Mouse (Mus musculus) CH12.LX (cell line): ENCODE data around the gene Map3k12. TPM values are rescaled to one million over a fixed set of nuclear protein-coding genes. Genes with fewer than 3 reads are reported as not detected.

ENCODE experiments used
- DNase-seq: peaks from one replicate; pipeline ENCODE4 v3.0.0-alpha.2; 2013; ENCODE audit errors: extremely low read depth
- H3K27ac ChIP-seq: 2 replicates; pipeline ENCODE4 v1.5.1; 2012; ENCODE audit warnings: low read depth, mild to moderate bottlenecking, control low read depth, moderate library complexity; ENCODE audit not compliant: insufficient read depth
- H3K27me3 ChIP-seq: replicated peaks from 2 replicates; pipeline ENCODE3; 2012; ENCODE audit warnings: inconsistent platforms
- H3K36me3 ChIP-seq, 2 experiments: replicated peaks in 1 of 2; 2 replicates each; pipeline versions ENCODE3 to v1.6.1; 2012; ENCODE audit warnings: inconsistent platforms in 1 of 2, low read length in 1 of 2, mild to moderate bottlenecking in 1 of 2, mixed read lengths in 1 of 2, moderate library complexity in 1 of 2; ENCODE audit not compliant: control insufficient read depth in 1 of 2, insufficient read depth in 1 of 2
- H3K4me1 ChIP-seq, 2 experiments: 2 replicates each; pipeline ENCODE4 v1.6.1; 2012; ENCODE audit warnings: inconsistent platforms in 1 of 2, moderate library complexity in 1 of 2; ENCODE audit not compliant: insufficient read depth in 2 of 2, control insufficient read depth in 1 of 2
- H3K4me2 ChIP-seq: 2 replicates; pipeline ENCODE4 v1.6.1; 2012; ENCODE audit warnings: low read depth, mild to moderate bottlenecking, control low read depth; ENCODE audit not compliant: poor library complexity, insufficient read depth, severe bottlenecking
- H3K4me3 ChIP-seq, 3 experiments: fragments of 150-350 bp in 1 of 3; sonication (generic) in 1 of 3; replicated peaks in 1 of 3; 2 replicates each; pipeline versions ENCODE3 to v1.5.1; 2011 to 2012; ENCODE audit warnings: low read depth in 2 of 3, low read length in 2 of 3, mild to moderate bottlenecking in 2 of 3, moderate library complexity in 2 of 3, control low read depth in 1 of 3, improper control_type of control experiment in 1 of 3, inconsistent platforms in 1 of 3, mixed read lengths in 1 of 3; ENCODE audit not compliant: poor library complexity in 1 of 3
- H3K79me2 ChIP-seq: replicated peaks from 2 replicates; pipeline ENCODE4 v1.6.1; 2012; ENCODE audit warnings: mild to moderate bottlenecking, moderate library complexity; ENCODE audit not compliant: control insufficient read depth, poor library complexity, insufficient read depth, severe bottlenecking; ENCODE audit errors: extremely low read depth
- H3K9ac ChIP-seq: 2 replicates; pipeline ENCODE4 v1.6.1; 2012; ENCODE audit warnings: low read depth, mild to moderate bottlenecking, control low read depth, moderate library complexity; ENCODE audit not compliant: insufficient read depth
- H3K9me3 ChIP-seq: replicated peaks from 2 replicates; pipeline ENCODE3; 2012; ENCODE audit warnings: low read length, inconsistent platforms, mixed read lengths
- CHD2 ChIP-seq: IDR thresholded peaks from 2 replicates; pipeline ENCODE4 v1.6.1; 2011; ENCODE audit warnings: low read length, improper control_type of control experiment
- CTCF ChIP-seq, 2 experiments: IDR thresholded peaks in 1 of 2; conservative IDR thresholded peaks in 1 of 2; 2 replicates each; pipeline ENCODE4 v1.5.1; 2011 to 2012; ENCODE audit warnings: low read depth in 2 of 2, low read length in 2 of 2, improper control_type of control experiment in 1 of 2, inconsistent platforms in 1 of 2, mild to moderate bottlenecking in 1 of 2, moderate library complexity in 1 of 2
- EP300 ChIP-seq: IDR thresholded peaks from 2 replicates; pipeline ENCODE4 v1.6.1; 2011; ENCODE audit warnings: low read length, improper control_type of control experiment
- ETS1 ChIP-seq: conservative IDR thresholded peaks from 2 replicates; pipeline ENCODE4 v1.6.1; 2012; ENCODE audit warnings: low read depth, mild to moderate bottlenecking, inconsistent platforms, low read length, improper control_type of control experiment, moderate library complexity
- HCFC1 ChIP-seq: IDR thresholded peaks from 2 replicates; pipeline ENCODE4 v1.6.1; 2012; ENCODE audit warnings: low read depth, mild to moderate bottlenecking, inconsistent platforms, low read length, improper control_type of control experiment
- IRF4 ChIP-seq: IDR thresholded peaks from 2 replicates; pipeline ENCODE4 v1.6.1; 2014; ENCODE audit warnings: low read depth, mild to moderate bottlenecking, inconsistent platforms, low read length, improper control_type of control experiment
- JUN ChIP-seq: IDR thresholded peaks from 2 replicates; pipeline ENCODE4 v1.6.1; 2011; ENCODE audit warnings: low read depth, mild to moderate bottlenecking, low read length, improper control_type of control experiment, moderate library complexity; ENCODE audit not compliant: insufficient read depth
- KAT2A ChIP-seq: IDR thresholded peaks from 2 replicates; pipeline ENCODE4 v1.6.1; 2012; ENCODE audit warnings: low read length, improper control_type of control experiment, inconsistent platforms; ENCODE audit not compliant: insufficient replicate concordance
- MAFK ChIP-seq: IDR thresholded peaks from 2 replicates; pipeline ENCODE4 v1.6.1; 2011; ENCODE audit warnings: low read length, improper control_type of control experiment; ENCODE audit not compliant: insufficient replicate concordance
- MAX ChIP-seq: IDR thresholded peaks from 2 replicates; pipeline ENCODE4 v1.6.1; 2011; ENCODE audit warnings: low read length, improper control_type of control experiment
- MEF2A ChIP-seq: IDR thresholded peaks from 2 replicates; pipeline ENCODE4 v1.6.1; 2014; ENCODE audit warnings: low read depth, mild to moderate bottlenecking, inconsistent platforms, low read length, improper control_type of control experiment, borderline replicate concordance
- MXI1 ChIP-seq: IDR thresholded peaks from 2 replicates; pipeline ENCODE4 v1.6.1; 2011; ENCODE audit warnings: mild to moderate bottlenecking, low read depth, low read length, improper control_type of control experiment
- MYC ChIP-seq: IDR thresholded peaks from 2 replicates; pipeline ENCODE4 v1.6.1; 2011; ENCODE audit warnings: low read depth, mild to moderate bottlenecking, improper control_type of control experiment, low read length
- NELFE ChIP-seq: IDR thresholded peaks from 2 replicates; pipeline ENCODE4 v1.6.1; 2011; ENCODE audit warnings: low read depth, low read length, improper control_type of control experiment
- RAD21 ChIP-seq: IDR thresholded peaks from 2 replicates; pipeline ENCODE4 v1.6.1; 2011; ENCODE audit warnings: low read depth, mild to moderate bottlenecking, low read length, improper control_type of control experiment, moderate library complexity
- SIN3A ChIP-seq: IDR thresholded peaks from 2 replicates; pipeline ENCODE4 v1.6.1; 2012; ENCODE audit warnings: low read length, improper control_type of control experiment, inconsistent platforms
- USF2 ChIP-seq: conservative IDR thresholded peaks from 2 replicates; pipeline ENCODE4 v1.6.1; 2011; ENCODE audit warnings: low read depth, low read length, improper control_type of control experiment
- ZC3H11A ChIP-seq: IDR thresholded peaks from 2 replicates; pipeline ENCODE4 v1.6.1; 2012; ENCODE audit warnings: low read depth, mild to moderate bottlenecking, inconsistent platforms, low read length, improper control_type of control experiment
- ZKSCAN1 ChIP-seq: IDR thresholded peaks from 2 replicates; pipeline ENCODE4 v1.6.1; 2012; ENCODE audit warnings: low read depth, inconsistent platforms, low read length, improper control_type of control experiment, borderline replicate concordance
- ZMIZ1 ChIP-seq: IDR thresholded peaks from 2 replicates; pipeline ENCODE4 v1.6.1; 2012; ENCODE audit warnings: low read depth, mild to moderate bottlenecking, inconsistent platforms, low read length, improper control_type of control experiment
- dilution Hi-C: fragments of 300-500 bp; cut with MboI; formaldehyde crosslinking; loops from 2 replicates; pipeline ENCODE4 v1.14.3; 2020; ENCODE audit warnings: low sequenced_read_pairs; ENCODE audit not compliant: extremely low pct_unique_long_range_greater_than_20kb, extremely low pct_ligation_motif_present
- in situ Hi-C: fragments of 300-500 bp; cut with MboI; formaldehyde crosslinking; loops from 3 replicates; pipeline ENCODE4 v1.14.3; 2019; ENCODE audit warnings: low sequenced_read_pairs, low pct_ligation_motif_present, low pct_unique_long_range_greater_than_20kb, mixed read lengths
- polyA plus RNA-seq: library from polyadenylated mRNA; unstranded; fragments of >175 nt; gene quantifications from 2 replicates; pipeline ENCODE4 v1.2.1, GENCODE M21; 2012; ENCODE audit warnings: low read depth; ENCODE audit not compliant: insufficient read length
- total RNA-seq, 2 experiments: library from RNA; depleted of rRNA; stranded (reverse); fragments of 300-350 nt in 1 of 2; fragments of >200 nt in 1 of 2; gene quantifications; 2 replicates each; pipeline ENCODE4 v1.2.3; 2012 to 2014

Gene Map3k12
- total and polyA plus RNA-seq, 3 experiments: 1.5 to 3.0 (median 2.3) TPM

- Histone ChIP-seq H3K9ac (no peak overlapping the region), H3K27me3 (no peaks in the 10 kb centered on the region), H3K4me1 (no peaks in the 10 kb centered on the region), H3K4me3 (no peak overlapping the region), H3K36me3 (peaks cover 12 to 44% of the 10 kb centered on the region in 2 experiments)
- TF ChIP-seq SIN3A (no peak), MXI1 (no peak), ZMIZ1 (no peak), CTCF (conservative IDR thresholded peaks at IDR 0.05 in 1 of 2, IDR thresholded peaks at IDR 0.05 in 1 of 2; ENCODE audit: low read depth in 2 of 2, low read length in 2 of 2) (no peak), JUN (no peak), MEF2A (no peak), EP300 (no peak), MAX (no peak), ETS1 (no peak), ZKSCAN1 (no peak), CHD2 (no peak), USF2 (no peak)
- TF ChIP-seq, all 38 proteins: peak for 0
- no peak overlapping the region for H3K4me2 ChIP-seq
- H3K79me2 ChIP-seq: no peaks in the 10 kb centered on the region
- no peaks in the 10 kb centered on the region for H3K9me3 ChIP-seq
- no peak for DNase-seq
- in situ Hi-C loops: no loop called here
- dilution Hi-C loops: no loop called here
- H3K27ac ChIP-seq: no peak overlapping the region
Observed at GRCm38 (mm10) chr15:102562491-102562890, 45.6 kb upstream of the Map3k12 start.

GRCm38 (mm10) chr15:102557580-102557979 lies 40.7 kb upstream of the Map3k12 start:
- Histone ChIP-seq H3K9ac (no peak overlapping the region), H3K27me3 (no peaks in the 10 kb centered on the region), H3K36me3 (peaks cover 23 to 73% of the 10 kb centered on the region in 2 experiments), H3K9me3 (no peaks in the 10 kb centered on the region), H3K4me3 (no peak overlapping the region), H3K4me2 (no peak overlapping the region), H3K27ac (no peak overlapping the region), H3K4me1 (no peaks in the 10 kb centered on the region), H3K79me2 (no peaks in the 10 kb centered on the region)
- no peak for DNase-seq
- dilution Hi-C loops (no loop called here), in situ Hi-C loops (no loop called here)
- no peak for TF ChIP-seq IRF4
- TF ChIP-seq MAFK: no peak
- TF ChIP-seq NELFE: no peak
- TF ChIP-seq MYC: no peak
- no peak for TF ChIP-seq MAX
- TF ChIP-seq USF2: no peak
- TF ChIP-seq ZC3H11A: no peak
- no peak for TF ChIP-seq HCFC1
- no peak for TF ChIP-seq KAT2A
- no peak for TF ChIP-seq MXI1
- TF ChIP-seq CTCF (conservative IDR thresholded peaks at IDR 0.05 in 1 of 2, IDR thresholded peaks at IDR 0.05 in 1 of 2; ENCODE audit: low read depth in 2 of 2, low read length in 2 of 2): peak in 1 of 2 experiments; percentile 31; a peak in 1 of 4 replicates
- no peak for TF ChIP-seq CHD2
- TF ChIP-seq RAD21: peak; percentile 15
- no peak for TF ChIP-seq ETS1
